Mouse (Mus musculus): Measurements from ENCODE around the gene A930017K11Rik. TPM values are rescaled to one million over a fixed set of nuclear protein-coding genes. Genes with fewer than 3 reads are reported as not detected.

A930017K11Rik gene
- polyA plus RNA-seq, 1 experiment from 2014 or later, result 6.8 TPM

GRCm38 (mm10) chr17:25948051-25948450, 4.3 kb downstream of the A930017K11Rik start:
- H3K9me3 ChIP-seq (replicated peaks; ENCODE audit: low read length), result no peaks in the 10 kb centered on the region
- no peak overlapping the region for H3K4me3 ChIP-seq (replicated peaks; ENCODE audit: low read depth, low read length)
- no peak for DNase-seq (ENCODE audit: low spot score)
- no peak overlapping the region for H3K9ac ChIP-seq (ENCODE audit: low read depth, low read length)
- H3K4me1 ChIP-seq (replicated peaks; ENCODE audit: insufficient read depth, low read length), result peaks cover 2% of the 10 kb centered on the region; the same call in 1 of the 2 replicates
- ATAC-seq (replicated peaks; ENCODE audit: low FRiP score, low read depth), result no peak
- TF ChIP-seq CTCF (IDR thresholded peaks at IDR 0.05; ENCODE audit: low read depth), result no peak
- WGBS, result 68% methylated on average over 8 of the region's 8 CpGs
- H3K27me3 ChIP-seq (ENCODE audit: insufficient read depth, low read length), result peaks cover 13% of the 10 kb centered on the region
- no peaks in the 10 kb centered on the region for H3K36me3 ChIP-seq (ENCODE audit: insufficient read depth, low read length)
- no peak overlapping the region for H3K4me2 ChIP-seq (ENCODE audit: low read length)
- no peak overlapping the region for H3K27ac ChIP-seq

GRCm38 (mm10) chr17:25947576-25947975, 4.8 kb downstream of the A930017K11Rik start:
- ATAC-seq (replicated peaks; ENCODE audit: low FRiP score, low read depth) (no peak), DNase-seq (ENCODE audit: low spot score) (no peak)
- H3K9me3 ChIP-seq (replicated peaks; ENCODE audit: low read length), result no peaks in the 10 kb centered on the region
- H3K27me3 ChIP-seq (ENCODE audit: insufficient read depth, low read length), result peaks cover 12% of the 10 kb centered on the region
- H3K4me1 ChIP-seq (replicated peaks; ENCODE audit: insufficient read depth, low read length), result peaks cover 2% of the 10 kb centered on the region; the same call in 1 of the 2 replicates
- H3K4me3 ChIP-seq (replicated peaks; ENCODE audit: low read depth, low read length), result no peak overlapping the region
- no peak overlapping the region for H3K4me2 ChIP-seq (ENCODE audit: low read length)
- H3K36me3 ChIP-seq (ENCODE audit: insufficient read depth, low read length), result no peaks in the 10 kb centered on the region
- 69% methylated on average over 4 of the region's 4 CpGs for WGBS
- no peak overlapping the region for H3K27ac ChIP-seq
- no peak for TF ChIP-seq CTCF (IDR thresholded peaks at IDR 0.05; ENCODE audit: low read depth)
- H3K9ac ChIP-seq (ENCODE audit: low read depth, low read length), result 0 out of 2 replicates have a peak overlapping the region, but pooled peaks have one; percentile 18

- peaks cover 2% of the 10 kb centered on the region; the same call in 1 of the 2 replicates for H3K4me1 ChIP-seq (replicated peaks; ENCODE audit: insufficient read depth, low read length)
- H3K27me3 ChIP-seq (ENCODE audit: insufficient read depth, low read length), result peaks cover 5% of the 10 kb centered on the region; the same call in 1 of the 2 replicates
- H3K36me3 ChIP-seq (ENCODE audit: insufficient read depth, low read length), result no peaks in the 10 kb centered on the region
- DNase-seq (ENCODE audit: low spot score), result no peak
- H3K9me3 ChIP-seq (replicated peaks; ENCODE audit: low read length), result no peaks in the 10 kb centered on the region
- 0 out of 2 replicates have a peak overlapping the region, but pooled peaks have one; percentile 18 for H3K9ac ChIP-seq (ENCODE audit: low read depth, low read length)
- no peak overlapping the region for H3K4me2 ChIP-seq (ENCODE audit: low read length)
- 84% methylated on average over 8 of the region's 8 CpGs for WGBS
- TF ChIP-seq CTCF (IDR thresholded peaks at IDR 0.05; ENCODE audit: low read depth), result no peak
- H3K27ac ChIP-seq, result peak overlapping the region; percentile 71; the same call in 1 of the 2 replicates
- H3K4me3 ChIP-seq (replicated peaks; ENCODE audit: low read depth, low read length), result no peak overlapping the region
- no peak for ATAC-seq (replicated peaks; ENCODE audit: low FRiP score, low read depth)
These were observed 5.5 kb downstream of the A930017K11Rik start for GRCm38 (mm10) chr17:25946891-25947290.

- H3K9ac ChIP-seq (ENCODE audit: low read depth, low read length), result no peak overlapping the region
- DNase-seq (ENCODE audit: low spot score), result no peak
- TF ChIP-seq CTCF (IDR thresholded peaks at IDR 0.05; ENCODE audit: low read depth), result no peak
- H3K27ac ChIP-seq, result peak overlapping the region; percentile 71; the same call in 1 of the 2 replicates
- H3K4me1 ChIP-seq (replicated peaks; ENCODE audit: insufficient read depth, low read length), result peaks cover 2% of the 10 kb centered on the region; the same call in 1 of the 2 replicates
- H3K9me3 ChIP-seq (replicated peaks; ENCODE audit: low read length), result no peaks in the 10 kb centered on the region
- no peaks in the 10 kb centered on the region for H3K36me3 ChIP-seq (ENCODE audit: insufficient read depth, low read length)
- no peak overlapping the region for H3K4me3 ChIP-seq (replicated peaks; ENCODE audit: low read depth, low read length)
- 77% methylated on average over 7 of the region's 7 CpGs for WGBS
- H3K27me3 ChIP-seq (ENCODE audit: insufficient read depth, low read length), result peaks cover 4% of the 10 kb centered on the region; the same call in 1 of the 2 replicates
- ATAC-seq (replicated peaks; ENCODE audit: low FRiP score, low read depth), result no peak
- no peak overlapping the region for H3K4me2 ChIP-seq (ENCODE audit: low read length)
These were observed 6.0 kb downstream of the A930017K11Rik start for GRCm38 (mm10) chr17:25946349-25946748.

- DNase-seq (ENCODE audit: low spot score), result peak; percentile 15
- Histone ChIP-seq H3K36me3 (ENCODE audit: insufficient read depth, low read length) (no peaks in the 10 kb centered on the region), H3K9ac (ENCODE audit: low read depth, low read length) (no peak overlapping the region), H3K27ac (peak overlapping the region; percentile 71), H3K4me3 (replicated peaks; ENCODE audit: low read depth, low read length) (no peak overlapping the region), H3K27me3 (ENCODE audit: insufficient read depth, low read length) (no peaks in the 10 kb centered on the region), H3K4me2 (ENCODE audit: low read length) (no peak overlapping the region), H3K4me1 (replicated peaks; ENCODE audit: insufficient read depth, low read length) (peaks cover 5% of the 10 kb centered on the region), H3K9me3 (replicated peaks; ENCODE audit: low read length) (no peaks in the 10 kb centered on the region)
- TF ChIP-seq CTCF (IDR thresholded peaks at IDR 0.05; ENCODE audit: low read depth), result no peak
- peak; percentile 70 for ATAC-seq (replicated peaks; ENCODE audit: low FRiP score, low read depth)
- 31% methylated on average over 9 of the region's 9 CpGs for WGBS
These were observed 6.7 kb downstream of the A930017K11Rik start for GRCm38 (mm10) chr17:25945517-25946155.

- 63% methylated on average over 6 of the region's 6 CpGs for WGBS
- no peaks in the 10 kb centered on the region for H3K36me3 ChIP-seq (ENCODE audit: insufficient read depth, low read length)
- peaks cover 7% of the 10 kb centered on the region for H3K4me1 ChIP-seq (replicated peaks; ENCODE audit: insufficient read depth, low read length)
- peak within 1 kb of the TSS; percentile 71 for H3K27ac ChIP-seq
- H3K27me3 ChIP-seq (ENCODE audit: insufficient read depth, low read length), result no peaks in the 10 kb centered on the region
- H3K9ac ChIP-seq (ENCODE audit: low read depth, low read length), result no peak within 1 kb of the TSS
- no peak for DNase-seq (ENCODE audit: low spot score)
- H3K4me2 ChIP-seq (ENCODE audit: low read length), result no peak within 1 kb of the TSS
- H3K9me3 ChIP-seq (replicated peaks; ENCODE audit: low read length), result no peaks in the 10 kb centered on the region
- ATAC-seq (replicated peaks; ENCODE audit: low FRiP score, low read depth), result no peak
- no peak within 1 kb of the TSS for H3K4me3 ChIP-seq (replicated peaks; ENCODE audit: low read depth, low read length)
- TF ChIP-seq CTCF (IDR thresholded peaks at IDR 0.05; ENCODE audit: low read depth), result no peak
These were observed 7.8 kb downstream of the A930017K11Rik start, which contains the start of the genes Pigq and Nhlrc4 for GRCm38 (mm10) chr17:25944366-25945163. Pigq (minus strand) TSS chr17:25944936. Nhlrc4 (minus strand) TSS chr17:25944961.

Data from kidney, postnatal 0 days (tissue).